Mouse (Mus musculus) erythroblast, embryonic 14.5 days (primary cell): Measurements from ENCODE around the gene Hrk.

Experiments
- GATA1 ChIP-seq: IDR thresholded peaks from 2 replicates; pipeline ENCODE4 v1.6.1; 2012; ENCODE audit warnings: low read length, inconsistent platforms, mixed read lengths
- TAL1 ChIP-seq: IDR thresholded peaks from 3 replicates; pipeline ENCODE4 v1.6.1; 2012; ENCODE audit warnings: low read length, inconsistent platforms, mixed read lengths

GRCm38 (mm10) chr5:118172078-118172723 is 7.8 kb downstream of the Hrk start:
- no peak for TF ChIP-seq TAL1
- TF ChIP-seq GATA1 = no peak
